Mouse (Mus musculus): ENCODE results near the gene Itpkc. TPM values are rescaled to one million over a fixed set of nuclear protein-coding genes. Genes with fewer than 3 reads are reported as not detected.

The Itpkc gene
- total and polyA plus RNA-seq, 3 experiments: 4.0 to 8.1 (median 4.0) TPM

DNA sequence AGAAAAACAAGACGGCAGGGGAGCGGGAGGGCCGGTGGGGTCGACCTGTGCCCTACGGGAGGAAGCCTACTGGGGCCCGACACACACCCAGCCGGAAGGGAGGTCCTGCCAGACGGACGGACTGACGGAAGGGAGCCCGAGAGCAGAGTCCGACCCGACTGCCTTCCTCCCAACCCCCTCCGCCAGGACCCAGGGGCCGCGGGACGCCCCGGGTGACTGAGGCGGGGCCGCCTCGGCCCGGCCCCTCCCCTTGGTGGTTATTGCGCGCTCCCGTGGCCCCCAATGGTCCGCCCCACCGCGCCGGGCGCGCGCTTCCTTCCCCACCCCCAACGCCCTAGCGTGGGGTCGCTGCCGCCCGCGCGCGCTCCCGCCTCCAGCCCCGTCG, 62.2 kb downstream of the Itpkc start:
- peaks cover 34 to 61% of the 10 kb centered on the region in 2 experiments for H3K4me1 ChIP-seq (ENCODE audit: control insufficient read depth in 1 of 2, insufficient read depth in 2 of 2)
- in situ Hi-C loops (cut with MboI; ENCODE audit: low pct_ligation_motif_present, low pct_unique_long_range_greater_than_20kb, low sequenced_read_pairs) (no loop called here), dilution Hi-C loops (cut with MboI; ENCODE audit: extremely low pct_ligation_motif_present, extremely low pct_unique_long_range_greater_than_20kb, low sequenced_read_pairs) (no loop called here)
- H3K9me3 ChIP-seq (replicated peaks; ENCODE audit: low read length): no peaks in the 10 kb centered on the region
- TF ChIP-seq MEF2A (IDR thresholded peaks at IDR 0.05; ENCODE audit: borderline replicate concordance, low read depth, low read length): peak; percentile 71; the same call in 1 of the 2 replicates
- TF ChIP-seq ZMIZ1 (IDR thresholded peaks at IDR 0.05; ENCODE audit: low read depth, low read length): 0 out of 2 replicates have a peak, but pooled peaks have one; percentile 24
- TF ChIP-seq USF1 (IDR thresholded peaks at IDR 0.05; ENCODE audit: low read depth, low read length): no peak
- peak; percentile 69 for TF ChIP-seq NELFE (IDR thresholded peaks at IDR 0.05; ENCODE audit: low read depth, low read length)
- TF ChIP-seq BHLHE40 (IDR thresholded peaks at IDR 0.05; ENCODE audit: low read depth, low read length): 0 out of 2 replicates have a peak, but pooled peaks have one; percentile 12
- TF ChIP-seq POLR2A (IDR thresholded peaks at IDR 0.05; ENCODE audit: low read depth, low read length): peak; percentile 55
- peak; percentile 68 for TF ChIP-seq CHD2 (IDR thresholded peaks at IDR 0.05; ENCODE audit: low read length)
- TF ChIP-seq IRF4 (IDR thresholded peaks at IDR 0.05; ENCODE audit: low read depth, low read length): peak; percentile 66
- no peak for TF ChIP-seq USF2 (conservative IDR thresholded peaks at IDR 0.05; ENCODE audit: low read depth, low read length)
- TF ChIP-seq TCF12 (IDR thresholded peaks at IDR 0.05; ENCODE audit: low read depth, low read length): peak; percentile 78
- TF ChIP-seq RCOR1 (conservative IDR thresholded peaks at IDR 0.05; ENCODE audit: low read depth, low read length): 0 out of 2 replicates have a peak, but pooled peaks have one; percentile 21
- no peak for TF ChIP-seq CTCF (conservative IDR thresholded peaks at IDR 0.05 in 1 of 2, IDR thresholded peaks at IDR 0.05 in 1 of 2; ENCODE audit: low read depth in 2 of 2, low read length in 2 of 2)
- peak; percentile 85 for TF ChIP-seq HCFC1 (IDR thresholded peaks at IDR 0.05; ENCODE audit: low read depth, low read length)
- TF ChIP-seq CHD1 (IDR thresholded peaks at IDR 0.05; ENCODE audit: low read depth, low read length): no peak
- peak; percentile 83; the same call in 1 of the 2 replicates for TF ChIP-seq UBTF (IDR thresholded peaks at IDR 0.05; ENCODE audit: low read depth, low read length)
- TF ChIP-seq SMC3 (IDR thresholded peaks at IDR 0.05; ENCODE audit: low read depth, low read length): peak; percentile 16; the same call in 1 of the 2 replicates
- TF ChIP-seq ELF1 (IDR thresholded peaks at IDR 0.05; ENCODE audit: low read depth, low read length): peak; percentile 75
- 0 out of 2 replicates have a peak, but pooled peaks have one; percentile 60 for TF ChIP-seq KAT2A (IDR thresholded peaks at IDR 0.05; ENCODE audit: insufficient replicate concordance, low read length)
- TF ChIP-seq MAZ (IDR thresholded peaks at IDR 0.05; ENCODE audit: low read depth, low read length): peak; percentile 81
- TF ChIP-seq JUND (conservative IDR thresholded peaks at IDR 0.05; ENCODE audit: low read depth, low read length): no peak
- peak; percentile 61; the same call in 1 of the 2 replicates for TF ChIP-seq TBP (conservative IDR thresholded peaks at IDR 0.05; ENCODE audit: low read depth, low read length)
- peak overlapping the region; percentile 90 for H3K9ac ChIP-seq (ENCODE audit: insufficient read depth, low read depth)
- peaks cover 42% of the 10 kb centered on the region for H3K79me2 ChIP-seq (replicated peaks; ENCODE audit: control insufficient read depth, extremely low read depth, insufficient read depth, poor library complexity, severe bottlenecking)
- H3K4me3 ChIP-seq (replicated peaks in 1 of 3; ENCODE audit: low read depth in 2 of 3, low read length in 2 of 3, poor library complexity in 1 of 3): peak overlapping the region; percentile 86 to 98 (median 92)
- peaks cover 22 to 58% of the 10 kb centered on the region in 2 experiments for H3K36me3 ChIP-seq (replicated peaks in 1 of 2; ENCODE audit: control insufficient read depth in 1 of 2, insufficient read depth in 1 of 2, low read length in 1 of 2)
- no peak overlapping the region for H3K4me2 ChIP-seq (ENCODE audit: insufficient read depth, low read depth, poor library complexity, severe bottlenecking)
- H3K27ac ChIP-seq (ENCODE audit: insufficient read depth, low read depth): peak overlapping the region; percentile 98
- no peaks in the 10 kb centered on the region for H3K27me3 ChIP-seq (replicated peaks)
- peak; percentile 88 for DNase-seq (ENCODE audit: extremely low read depth)

DNA sequence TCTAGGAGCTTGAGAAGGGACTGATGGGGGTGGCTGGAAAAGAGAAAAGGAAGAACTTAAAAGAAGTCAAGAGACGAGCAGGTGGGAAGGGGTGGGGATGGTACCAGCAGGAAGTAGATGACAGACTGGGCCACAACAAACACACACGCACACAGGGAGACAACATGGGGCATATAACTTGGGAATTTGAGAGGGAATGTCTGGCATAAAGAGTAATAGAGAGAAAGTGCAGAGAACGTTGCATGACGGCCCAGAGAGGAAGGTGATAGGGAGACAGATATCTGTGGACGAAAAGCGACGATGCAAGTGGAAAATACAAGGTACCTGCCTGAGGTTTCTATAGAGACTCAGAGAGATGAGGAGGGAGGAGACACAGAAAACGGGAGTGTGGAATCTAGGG, 62.8 kb downstream of the Itpkc start:
- Histone ChIP-seq H3K9me3 (replicated peaks; ENCODE audit: low read length) (no peaks in the 10 kb centered on the region), H3K4me1 (ENCODE audit: control insufficient read depth in 1 of 2, insufficient read depth in 2 of 2) (peaks cover 39 to 61% of the 10 kb centered on the region in 2 experiments), H3K79me2 (replicated peaks; ENCODE audit: control insufficient read depth, extremely low read depth, insufficient read depth, poor library complexity, severe bottlenecking) (peaks cover 47% of the 10 kb centered on the region), H3K9ac (ENCODE audit: insufficient read depth, low read depth) (peak overlapping the region; percentile 90), H3K27me3 (replicated peaks) (no peaks in the 10 kb centered on the region), H3K36me3 (replicated peaks in 1 of 2; ENCODE audit: control insufficient read depth in 1 of 2, insufficient read depth in 1 of 2, low read length in 1 of 2) (peaks cover 16 to 58% of the 10 kb centered on the region in 2 experiments), H3K4me3 (replicated peaks in 1 of 3; ENCODE audit: low read depth in 2 of 3, low read length in 2 of 3, poor library complexity in 1 of 3) (peak overlapping the region; percentile 86 to 98 (median 92)), H3K4me2 (ENCODE audit: insufficient read depth, low read depth, poor library complexity, severe bottlenecking) (peak overlapping the region; percentile 77), H3K27ac (ENCODE audit: insufficient read depth, low read depth) (peak overlapping the region; percentile 98)
- in situ Hi-C loops (cut with MboI; ENCODE audit: low pct_ligation_motif_present, low pct_unique_long_range_greater_than_20kb, low sequenced_read_pairs) (no loop called here), dilution Hi-C loops (cut with MboI; ENCODE audit: extremely low pct_ligation_motif_present, extremely low pct_unique_long_range_greater_than_20kb, low sequenced_read_pairs) (no loop called here)
- no peak for TF ChIP-seq TCF12 (IDR thresholded peaks at IDR 0.05; ENCODE audit: low read depth, low read length)
- TF ChIP-seq RCOR1 (conservative IDR thresholded peaks at IDR 0.05; ENCODE audit: low read depth, low read length): no peak
- no peak for TF ChIP-seq CHD1 (IDR thresholded peaks at IDR 0.05; ENCODE audit: low read depth, low read length)
- no peak for DNase-seq (ENCODE audit: extremely low read depth)
